Mouse (Mus musculus): ENCODE measurements around the gene Tspan12.

Tspan12 gene

DNA sequence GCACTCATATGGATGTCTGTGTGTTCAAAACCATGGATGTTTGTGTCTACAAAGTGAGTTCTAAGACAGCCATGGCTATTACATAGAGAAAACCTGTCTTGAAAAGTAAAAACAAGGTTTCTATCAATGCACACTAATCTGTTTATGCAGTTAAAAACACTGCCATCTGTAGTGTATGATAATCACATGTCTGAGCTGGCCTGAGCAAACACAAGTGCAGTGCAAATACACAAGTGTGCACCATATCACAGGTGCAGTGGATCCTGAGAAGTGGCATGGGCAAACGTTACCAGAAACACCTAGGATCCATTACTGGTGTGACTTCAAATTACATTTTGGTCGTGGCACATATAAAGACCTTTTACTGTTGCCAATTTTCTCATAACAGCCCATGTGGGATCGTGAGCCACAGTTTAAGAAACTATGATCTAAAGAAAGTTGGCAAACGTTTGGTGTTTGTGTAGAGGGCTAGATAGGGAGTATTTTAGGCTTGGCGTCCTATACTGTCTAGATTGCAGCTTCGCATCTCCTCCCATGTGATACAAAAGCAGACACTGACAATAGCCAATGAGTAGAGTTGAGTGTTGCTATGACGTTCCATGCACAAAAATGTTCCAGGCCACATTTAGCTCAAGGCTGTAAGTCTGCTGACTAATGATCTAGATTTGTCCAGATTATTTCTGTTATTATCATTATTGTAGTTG, 78.0 kb downstream of the Tspan12 start:
- DNase-seq (ENCODE audit: low read depth, low spot score): no peak

DNA sequence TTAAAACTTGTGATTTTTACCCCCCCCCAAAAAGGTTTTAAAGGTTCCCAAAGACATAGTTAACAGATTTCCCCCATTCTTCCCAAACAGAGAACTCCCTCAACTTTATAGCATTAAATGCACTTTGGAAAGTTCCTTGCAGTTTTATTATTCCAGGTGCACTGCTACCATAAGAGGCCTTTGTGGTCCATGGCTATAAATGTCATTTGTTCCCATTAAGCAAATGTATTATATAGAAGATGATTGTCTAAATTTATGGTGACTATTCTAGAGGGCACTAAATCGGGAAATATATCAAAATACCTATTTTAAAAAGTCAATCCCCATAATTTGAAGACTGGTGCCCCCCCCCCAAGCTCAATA, 82.9 kb downstream of the Tspan12 start:
- peak; percentile 2 for DNase-seq (ENCODE audit: low read depth, low spot score)

DNA sequence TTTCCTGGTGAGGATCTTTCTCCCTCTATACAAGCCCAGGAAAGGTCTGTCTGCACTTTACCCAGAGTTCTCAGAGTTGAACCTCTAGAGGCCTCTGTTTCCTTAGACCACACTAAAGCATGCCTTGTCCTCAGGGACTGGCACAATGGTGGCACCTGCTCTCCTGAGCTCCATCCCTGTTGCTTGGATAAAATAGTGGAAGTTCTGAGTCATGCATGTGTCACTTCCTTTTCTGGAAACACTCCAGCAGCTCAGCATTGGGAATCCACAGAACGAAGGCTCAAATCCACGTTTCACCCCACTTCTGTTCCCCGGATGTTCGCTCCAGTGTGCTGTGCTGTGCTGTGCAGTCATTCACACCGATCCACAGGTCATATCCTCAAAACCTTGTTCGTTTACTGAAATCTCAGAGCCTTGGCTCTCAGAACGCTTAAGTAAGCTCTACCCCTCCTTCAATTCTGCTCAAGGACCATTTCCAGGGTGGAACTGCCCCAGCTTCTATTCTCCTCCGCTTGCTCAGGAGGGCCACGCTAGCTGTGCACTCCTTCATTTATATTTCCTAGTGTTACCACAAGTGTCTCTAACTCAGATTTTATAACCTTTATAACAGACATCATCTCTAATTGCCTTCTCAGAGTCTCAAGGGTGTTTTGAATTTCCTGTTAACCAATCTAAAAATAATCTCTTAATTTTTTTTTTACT, 83.4 kb downstream of the Tspan12 start:
- DNase-seq (ENCODE audit: low read depth, low spot score): no peak

DNA sequence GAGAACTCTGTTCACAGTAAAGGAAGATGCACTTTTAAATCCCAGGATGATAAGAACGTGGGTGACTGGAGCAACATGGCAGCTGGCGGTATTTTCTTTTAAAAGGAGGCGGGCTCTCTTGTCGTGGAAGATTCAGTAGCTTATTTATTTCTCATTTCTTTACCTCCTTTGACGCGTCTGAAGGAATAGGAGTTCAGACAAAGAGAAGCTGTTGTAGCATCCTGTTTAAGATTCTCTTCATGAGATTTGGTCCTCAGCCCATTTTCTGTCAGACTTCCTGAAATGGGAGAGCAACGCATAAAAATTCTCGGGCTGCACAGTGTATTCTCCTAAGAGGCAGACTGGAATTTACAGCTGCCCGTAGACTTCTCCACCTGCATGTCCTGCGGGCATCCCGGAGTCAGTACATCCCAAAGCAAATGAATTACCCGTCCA, 84.5 kb downstream of the Tspan12 start:
- no peak for DNase-seq (ENCODE audit: low read depth, low spot score)

DNA sequence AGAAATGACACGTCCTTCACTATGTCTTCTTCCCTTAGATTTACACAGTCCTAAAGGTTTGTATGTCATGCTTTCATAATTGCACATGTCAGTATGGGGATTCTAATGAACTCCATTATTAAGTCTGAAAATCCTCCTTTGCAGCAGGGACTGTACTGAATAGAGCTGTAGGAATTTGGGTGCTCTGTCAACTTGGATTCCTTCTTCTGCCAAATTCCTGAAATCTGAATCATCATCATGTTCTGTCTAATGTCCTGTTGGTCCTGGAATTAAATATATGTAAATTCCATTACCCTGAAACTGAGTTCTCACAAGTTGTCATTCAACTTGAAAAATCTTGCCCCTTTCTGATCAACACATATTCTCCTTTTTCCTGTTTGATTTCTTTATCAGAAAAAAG, 104.8 kb downstream of the Tspan12 start:
- no peak for DNase-seq (ENCODE audit: low read depth, low spot score)

DNA sequence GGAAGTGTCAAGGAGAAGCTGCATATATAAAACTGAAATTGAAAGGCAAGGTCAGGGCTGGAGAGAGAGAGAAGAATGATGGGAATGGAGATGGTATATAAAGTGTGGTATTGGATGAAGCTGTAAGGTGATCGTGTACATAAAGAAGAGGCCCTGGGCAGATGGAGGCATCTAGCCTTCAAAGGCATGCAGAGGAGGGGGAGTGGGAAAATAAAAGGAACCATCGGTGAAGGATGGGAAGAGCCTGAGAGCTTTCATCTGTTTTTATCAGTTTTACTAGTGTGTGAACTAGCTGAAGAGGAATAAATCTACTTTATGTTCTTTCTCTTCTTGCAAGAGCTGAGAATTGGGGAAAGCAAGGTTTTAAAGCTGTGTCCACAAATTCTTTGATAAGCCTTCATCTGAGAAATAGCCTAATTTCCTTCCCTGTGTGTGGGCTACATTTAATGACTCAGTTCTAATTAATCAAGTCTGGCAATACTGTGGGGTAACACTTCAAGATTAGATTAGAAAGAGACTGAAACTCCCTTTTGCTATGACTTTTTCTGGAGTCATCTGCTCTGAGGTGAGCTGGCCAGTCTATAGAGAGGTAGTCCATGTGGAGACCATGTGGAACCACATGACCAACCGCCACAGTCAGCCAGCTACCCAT, 107.6 kb downstream of the Tspan12 start:
- DNase-seq (ENCODE audit: low read depth, low spot score): no peak

DNA sequence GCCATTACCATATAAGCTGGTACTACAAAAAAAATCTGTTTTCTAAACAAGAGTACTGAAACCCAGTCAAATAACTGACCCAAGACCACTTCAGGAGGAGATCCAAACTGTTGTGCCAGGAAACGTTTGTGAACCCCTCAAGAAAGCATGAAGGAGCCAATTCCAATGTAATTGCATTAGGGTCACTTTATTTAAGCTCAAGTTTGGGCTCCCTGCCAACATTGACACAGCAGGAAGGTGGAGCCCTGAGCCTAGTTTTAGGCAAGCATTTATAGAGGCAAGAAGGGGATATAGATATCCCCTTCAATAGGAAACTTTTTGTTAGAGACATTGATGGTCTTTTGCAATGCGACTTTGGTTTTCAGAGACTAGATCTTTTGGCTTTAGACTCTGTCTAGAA, 111.7 kb downstream of the Tspan12 start:
- no peak for DNase-seq (ENCODE audit: low read depth, low spot score)

DNA sequence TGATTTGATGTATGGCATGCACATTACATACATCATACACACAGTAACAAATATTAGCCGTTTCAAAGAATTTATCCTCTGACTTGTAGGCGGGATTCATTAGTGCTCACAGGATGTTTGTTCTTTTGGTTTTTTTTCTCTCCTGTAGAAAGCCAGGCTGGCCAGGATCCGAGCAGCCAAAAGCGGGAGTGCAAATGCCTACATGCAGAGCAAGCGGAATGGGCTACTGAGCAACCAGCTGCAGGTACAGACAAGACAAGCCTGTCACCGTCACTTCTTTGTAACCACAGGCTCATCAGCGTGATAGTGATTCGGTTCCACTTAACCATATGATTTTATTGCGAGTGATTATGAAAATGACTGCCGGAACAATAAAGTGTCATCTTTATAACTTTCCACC, 130.1 kb downstream of the Tspan12 start:
- DNase-seq (ENCODE audit: low read depth, low spot score): no peak

Data from mesoderm, embryonic 11.5 days (tissue).